Mouse (Mus musculus): ENCODE measurements around the gene Crygc.
"Not testable (repeated sequence)": the region's sequence is repeated elsewhere in the genome, so short reads cannot be mapped to it uniquely, and the experiment has no call there.

DNA sequence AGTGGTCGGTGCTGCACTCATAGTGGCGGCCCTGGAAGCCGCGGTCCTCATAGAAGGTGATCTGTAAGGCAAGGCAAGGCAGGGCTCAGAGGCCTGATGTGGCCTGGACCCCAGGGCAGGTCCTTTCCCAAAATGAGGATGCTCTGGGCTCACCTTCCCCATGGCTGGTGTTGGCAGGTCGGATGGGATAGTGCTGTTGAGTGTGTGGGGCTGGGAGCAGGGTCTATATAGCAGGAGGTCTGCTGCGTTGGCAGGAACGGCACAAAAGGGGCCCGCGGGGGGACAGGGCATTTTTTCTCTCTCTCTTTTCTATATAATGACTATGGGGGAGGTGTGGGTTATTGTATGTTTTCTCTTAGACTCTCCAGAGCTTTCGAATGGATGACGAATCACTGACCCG lies 22.5 kb downstream of the Crygc start, which contains the start of gene Cryge:
- TF ChIP-seq CTCF (conservative IDR thresholded peaks at IDR 0.05; ENCODE audit: low read length); POU5F1 (IDR thresholded peaks at IDR 0.05; ENCODE audit: borderline replicate concordance, low read length): not testable (repeated sequence)
